Mouse (Mus musculus) layer of hippocampus, adult 2 months (tissue): Measurements from ENCODE around the gene Kcnk4. TPM values are rescaled to one million over a fixed set of nuclear protein-coding genes. Genes with fewer than 3 reads are reported as not detected.
"Not testable (repeated sequence)": the region's sequence is repeated elsewhere in the genome, so short reads cannot be mapped to it uniquely, and the experiment has no call there.

ENCODE experiments used
- DNase-seq, 2 experiments: peaks; one replicate each; pipeline ENCODE4 v3.0.0; 2022; ENCODE audit warnings: low spot score in 2 of 2
- H3K27ac ChIP-seq: fragments of 200-600 bp; 2 replicates; pipeline ENCODE4 v1.8.1; 2022
- H3K4me3 ChIP-seq: fragments of 200-600 bp; 2 replicates; pipeline ENCODE4 v1.8.1; 2022; ENCODE audit warnings: mild to moderate bottlenecking
- CTCF ChIP-seq: fragments of 200-600 bp; conservative IDR thresholded peaks from 2 replicates; pipeline ENCODE4 v1.8.1; 2022; ENCODE audit warnings: antibody characterized with exemption, mild to moderate bottlenecking, moderate library complexity
- total RNA-seq, 2 experiments: library from RNA; stranded (reverse); gene quantifications; 2 replicates each; pipeline ENCODE4 v1.2.3; 2021

The Kcnk4 gene
- total RNA-seq, 2 experiments from 2014 or later, result 15.3 to 18.2 TPM

DNA sequence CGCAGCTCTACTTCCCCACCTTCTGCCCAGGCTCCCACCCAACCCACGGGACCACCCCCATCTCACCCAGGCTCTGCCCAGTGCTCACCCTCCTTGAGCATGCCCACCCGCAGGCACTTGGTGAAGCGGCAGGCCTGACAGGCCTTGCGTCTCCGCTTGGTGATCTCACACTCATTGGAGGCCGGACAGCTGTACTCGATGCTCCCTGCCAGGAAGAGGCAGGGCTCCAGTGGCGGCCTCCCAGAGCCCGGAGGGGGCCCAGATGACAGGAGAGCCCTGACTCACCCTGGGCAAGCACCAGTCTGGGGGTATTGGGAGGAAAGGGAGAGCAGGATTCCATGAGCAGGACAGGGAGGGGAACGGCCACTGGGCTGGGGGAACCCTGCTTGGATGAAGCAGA lies 20.3 kb downstream of the Kcnk4 start:
- DNase-seq, result no peak
- Histone ChIP-seq H3K4me3 (no peak overlapping the region), H3K27ac (no peak overlapping the region)
- TF ChIP-seq CTCF, result no peak

DNA sequence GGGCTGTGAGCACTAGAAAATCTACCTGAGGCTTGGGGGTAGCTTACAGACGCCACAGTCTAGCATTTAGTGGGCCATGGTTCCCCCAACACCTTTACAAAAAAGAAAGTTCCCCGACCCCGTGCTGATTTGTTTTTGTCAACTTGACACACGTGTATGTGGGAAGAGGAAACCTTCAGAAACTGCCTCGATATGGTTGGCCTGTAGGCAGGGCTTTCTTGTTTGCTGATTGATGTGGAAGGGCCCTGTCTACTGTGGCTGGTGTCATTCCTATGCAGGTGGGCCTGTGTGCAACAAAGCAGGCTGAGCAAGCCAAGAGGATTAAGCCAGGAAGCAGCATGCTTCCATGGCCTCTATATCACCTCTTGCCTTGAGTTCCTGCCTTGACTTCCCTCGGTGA lies 21.3 kb downstream of the Kcnk4 start:
- DNase-seq, result no peak
- TF ChIP-seq CTCF, result no peak
- H3K27ac ChIP-seq, result no peak overlapping the region
- H3K4me3 ChIP-seq, result no peak overlapping the region

DNA sequence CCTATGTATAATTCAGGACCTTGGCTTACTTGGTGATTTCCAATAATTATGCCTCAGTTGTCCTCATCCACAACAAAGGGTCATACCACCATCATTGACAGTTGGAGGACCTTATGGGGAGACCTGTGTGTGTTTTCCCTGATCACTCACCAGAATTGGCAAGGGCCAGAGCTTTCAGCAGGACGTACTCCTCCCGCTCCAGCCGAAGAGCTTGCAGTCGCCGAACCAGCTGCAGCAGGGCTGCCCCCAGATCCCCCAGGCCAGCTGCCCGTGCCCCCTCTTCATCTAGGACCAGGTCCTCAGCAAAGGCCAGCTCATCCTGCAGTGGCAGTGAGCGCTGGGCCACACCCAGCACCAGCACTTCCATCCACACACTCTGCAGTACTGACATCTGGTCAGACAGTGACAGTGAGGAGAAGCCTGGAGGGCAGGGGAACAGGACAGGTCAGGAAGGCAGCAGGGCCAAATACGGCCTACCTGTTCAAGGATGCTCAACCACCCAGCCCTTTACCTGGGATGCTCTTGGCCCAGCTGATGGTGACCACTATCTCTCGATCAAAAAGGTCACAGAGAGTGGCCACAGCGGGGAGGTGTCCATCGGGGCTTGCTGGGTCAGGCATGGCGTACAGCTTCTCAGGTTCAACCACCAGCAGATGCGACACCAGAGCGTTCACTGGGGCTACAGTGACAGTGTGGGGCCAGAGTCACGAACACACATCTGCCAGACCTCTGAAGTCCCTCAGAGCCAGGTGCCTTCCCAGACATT lies 21.9 kb downstream of the Kcnk4 start:
- TF ChIP-seq CTCF, result no peak
- Histone ChIP-seq H3K27ac (peak overlapping the region; percentile 59; the same call in 1 of the 2 replicates), H3K4me3 (no peak overlapping the region)
- DNase-seq, result no peak

DNA sequence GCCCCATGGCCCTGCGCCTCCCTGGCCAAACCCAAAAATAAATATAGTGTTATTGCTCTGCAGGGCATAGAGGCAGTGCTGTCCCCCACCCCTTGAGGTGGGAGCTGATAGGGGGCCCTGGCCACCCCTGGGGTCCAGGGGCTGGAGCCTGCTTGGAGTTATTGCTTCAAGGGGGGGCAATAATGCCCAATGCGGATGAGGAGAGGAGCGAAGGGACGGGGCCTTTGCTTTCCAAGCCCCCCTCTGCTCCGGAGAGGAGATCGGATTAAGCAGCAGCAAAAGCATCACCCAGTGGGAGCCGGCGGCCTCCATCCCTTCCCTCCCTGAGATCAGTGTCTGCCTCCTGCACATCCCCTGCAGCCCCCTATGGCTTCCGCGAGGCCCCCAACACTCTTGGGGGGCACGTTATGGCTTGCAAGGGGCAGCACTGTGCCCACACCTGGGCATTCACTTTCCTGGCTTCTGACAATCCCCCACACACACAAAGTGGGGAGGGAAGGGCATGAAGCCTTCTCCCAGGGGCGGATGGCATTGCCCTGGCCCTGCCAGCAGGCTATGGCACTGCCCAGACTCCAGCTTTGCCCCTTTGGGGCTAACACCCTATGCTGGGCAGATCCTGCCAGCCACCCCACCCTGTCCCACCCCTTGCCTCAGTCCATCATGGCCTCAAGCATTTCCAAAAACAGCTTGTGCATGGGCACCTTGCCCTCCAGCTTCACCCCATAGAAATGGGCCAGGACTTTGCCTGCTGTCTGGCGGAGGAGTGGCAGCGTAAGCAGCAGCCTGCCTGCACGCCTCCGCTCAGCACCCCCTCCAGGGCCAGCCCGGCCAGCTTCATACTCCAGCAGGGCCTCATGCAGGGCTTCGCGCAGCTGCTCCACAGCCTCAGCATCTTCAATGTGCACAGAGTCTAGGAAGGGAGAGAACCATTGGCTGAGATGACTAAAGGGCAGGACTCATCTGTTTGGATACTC lies 22.9 kb downstream of the Kcnk4 start:
- peak overlapping the region; percentile 19; the same call in 1 of the 2 replicates for H3K4me3 ChIP-seq
- H3K27ac ChIP-seq, result peak overlapping the region; percentile 59; the same call in 1 of the 2 replicates
- DNase-seq, result no peak
- no peak for TF ChIP-seq CTCF

DNA sequence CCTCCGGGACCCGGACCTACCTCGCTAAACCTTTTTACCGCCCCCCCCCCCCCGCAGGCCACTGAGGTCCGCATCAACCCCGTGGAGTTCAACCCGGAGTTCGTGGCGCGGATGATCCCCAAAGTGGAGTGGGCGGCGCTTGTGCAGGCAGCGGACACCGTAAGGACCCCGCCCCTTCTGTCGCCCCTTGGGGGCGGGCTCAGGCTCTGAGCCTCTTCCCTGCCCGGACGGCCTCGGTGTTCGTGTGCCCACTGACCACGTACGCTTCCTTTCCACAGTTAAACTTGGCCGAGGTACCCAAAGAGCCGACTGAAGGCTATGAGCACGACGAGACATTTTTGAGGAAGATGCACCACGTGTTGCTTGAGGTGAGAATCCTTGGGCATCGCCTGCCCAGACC lies 24.0 kb downstream of the Kcnk4 start:
- Histone ChIP-seq H3K27ac (peak overlapping the region; percentile 99), H3K4me3 (peak overlapping the region; percentile 71)
- DNase-seq, result not testable (repeated sequence)

DNA sequence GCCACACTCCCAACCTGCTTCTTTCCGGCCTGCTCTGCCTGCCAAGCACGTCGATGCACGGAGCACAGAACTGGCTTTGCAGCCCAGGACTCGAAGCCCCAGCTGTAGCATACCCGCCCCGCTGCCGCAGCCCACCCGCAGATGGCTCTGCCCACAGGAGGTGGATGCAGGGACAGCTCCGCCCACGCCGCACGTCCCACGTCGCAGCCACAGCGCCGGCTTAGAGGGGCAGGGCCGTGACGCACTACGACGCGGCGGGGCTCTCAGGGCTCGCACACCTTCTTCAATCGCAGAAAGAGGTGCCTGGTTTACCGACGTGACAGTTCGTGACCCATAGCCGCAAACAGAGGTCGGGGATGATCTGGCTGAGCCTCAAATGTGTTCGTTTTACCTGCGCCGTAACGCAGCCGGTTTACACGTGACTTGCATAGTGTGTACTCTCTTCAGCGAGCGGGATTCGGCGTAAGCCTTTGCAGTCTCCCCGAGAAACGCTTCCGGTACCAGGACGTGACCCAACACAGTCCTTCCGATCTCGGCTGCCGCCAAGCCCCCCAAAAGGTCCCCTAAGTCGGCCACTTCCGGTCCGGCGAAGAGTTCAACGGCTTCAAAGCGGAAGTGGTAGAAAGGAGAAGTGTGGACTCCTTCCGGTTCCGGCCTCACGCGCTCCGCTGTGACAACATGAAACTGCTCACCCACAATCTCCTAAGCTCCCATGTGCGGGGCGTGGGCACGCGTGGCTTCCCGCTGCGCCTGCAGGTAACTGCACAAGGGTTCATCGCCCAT lies 24.6 kb downstream of the Kcnk4 start, which contains the start of the genes Trmt112 and Prdx5:
Gene Trmt112 (plus strand): TSS at position 192 of the 783 bp plus-strand sequence.
Gene Prdx5 (minus strand): TSS at position 600 of the 783 bp plus-strand sequence.
- TF ChIP-seq CTCF, result 0 out of 2 replicates have a peak, but pooled peaks have one; percentile 13
- peak; percentile 90 to 95 for DNase-seq
- peak within 1 kb of the TSS; percentile 71 for H3K4me3 ChIP-seq
- peak within 1 kb of the TSS; percentile 99 for H3K27ac ChIP-seq

DNA sequence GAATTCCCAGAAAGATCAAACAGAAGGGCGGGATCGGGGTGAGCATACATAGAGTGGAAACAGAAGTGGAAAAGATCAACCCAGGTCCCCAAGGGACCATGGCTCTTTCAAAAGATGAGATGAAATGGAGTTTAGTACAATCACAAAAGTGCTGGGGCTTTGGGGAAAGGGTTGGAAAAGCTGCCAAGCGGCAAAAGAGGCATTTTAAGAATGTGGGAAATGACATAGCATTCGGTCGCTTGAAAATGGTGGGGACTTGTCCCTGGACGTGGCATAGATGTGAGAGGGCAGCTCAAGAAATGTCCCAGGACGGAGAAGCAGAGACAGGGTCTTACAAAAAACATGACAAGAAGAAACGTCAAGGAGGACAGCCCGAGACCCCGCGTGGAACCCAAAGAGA lies 25.3 kb downstream of the Kcnk4 start:
- no peak for DNase-seq
- peak overlapping the region; percentile 99 for H3K27ac ChIP-seq
- H3K4me3 ChIP-seq, result peak overlapping the region; percentile 71
- no peak for TF ChIP-seq CTCF

DNA sequence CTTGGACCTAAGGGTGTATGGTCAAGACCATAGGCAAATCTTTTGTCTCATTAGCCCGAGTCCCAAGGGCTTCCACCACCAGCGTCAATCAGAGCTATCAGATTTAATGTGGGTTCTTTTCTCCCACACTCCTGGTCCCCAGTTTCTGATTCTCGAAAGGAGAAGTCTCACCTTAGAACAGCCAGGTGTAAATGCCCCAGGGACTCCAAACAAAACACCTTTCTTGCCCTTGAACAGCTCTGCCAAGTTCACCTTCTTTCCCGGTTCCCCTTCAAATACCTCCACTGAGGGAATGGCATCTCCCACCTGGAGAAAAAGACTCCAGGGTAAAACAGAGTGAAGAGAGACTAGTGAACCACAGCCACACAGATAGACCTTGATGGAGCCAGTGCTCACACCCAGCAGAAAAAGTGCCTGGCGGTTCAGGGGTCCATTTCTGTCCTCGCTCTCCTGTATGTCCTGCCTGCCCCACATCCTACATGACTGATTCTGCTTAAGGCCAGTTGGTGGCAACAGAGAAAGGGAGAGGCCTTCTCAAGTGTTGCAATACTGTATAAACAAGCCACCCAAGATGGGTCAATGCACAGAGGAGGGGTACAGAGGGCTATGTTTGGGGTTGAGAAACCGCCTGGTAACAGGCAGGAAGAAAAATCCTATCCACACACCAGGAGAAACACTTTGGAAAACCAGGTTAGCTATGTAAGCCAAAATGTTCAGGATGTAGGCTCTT lies 26.3 kb downstream of the Kcnk4 start:
- no peak for DNase-seq
- TF ChIP-seq CTCF, result no peak
- peak overlapping the region; percentile 71 for H3K4me3 ChIP-seq
- H3K27ac ChIP-seq, result peak overlapping the region; percentile 99; the same call in 1 of the 2 replicates

DNA sequence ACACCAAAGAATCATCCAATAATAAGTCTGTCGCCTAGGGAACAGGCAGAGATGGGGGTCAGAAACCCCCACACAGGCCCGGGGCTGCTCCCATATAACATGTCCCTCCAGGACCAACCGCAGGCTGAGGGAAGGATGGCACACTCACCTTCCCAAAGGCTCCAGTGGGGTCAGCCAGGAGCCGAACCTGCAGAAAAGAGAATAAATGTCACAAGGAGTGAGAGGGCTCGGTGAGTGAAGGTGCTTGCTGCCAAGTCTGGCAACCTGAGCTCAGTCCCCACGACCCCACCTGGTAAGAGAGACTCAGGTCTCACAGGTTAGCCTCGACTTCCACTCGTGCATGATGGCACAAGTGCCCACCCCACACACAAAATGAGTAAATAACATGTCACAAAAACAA lies 27.2 kb downstream of the Kcnk4 start:
- TF ChIP-seq CTCF, result no peak
- peak overlapping the region; percentile 71; the same call in 1 of the 2 replicates for H3K4me3 ChIP-seq
- peak overlapping the region; percentile 41; the same call in 1 of the 2 replicates for H3K27ac ChIP-seq
- DNase-seq, result no peak

DNA sequence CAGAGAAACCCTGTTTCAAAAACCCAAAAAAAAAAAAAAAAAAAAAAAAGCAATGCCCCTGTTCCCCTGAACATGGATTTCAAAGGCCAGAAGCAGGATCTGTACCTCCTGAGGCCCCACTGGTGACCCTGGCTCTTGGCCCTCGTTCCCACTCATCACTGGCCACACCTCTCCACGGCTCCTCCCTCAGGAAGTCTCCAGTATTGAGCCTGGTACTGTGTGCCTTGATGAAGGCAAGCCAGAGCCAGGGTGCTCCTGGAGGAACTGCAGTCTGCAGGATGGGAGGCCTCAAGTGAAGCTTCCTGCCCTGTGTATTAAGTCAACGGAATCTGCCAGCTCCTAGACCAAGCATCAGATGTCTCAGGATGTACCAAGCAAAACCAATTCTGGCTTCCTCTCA lies 28.1 kb downstream of the Kcnk4 start:
- peak; percentile 28; the same call in 1 of the 2 replicates for TF ChIP-seq CTCF
- Histone ChIP-seq H3K27ac (peak overlapping the region; percentile 41; the same call in 1 of the 2 replicates), H3K4me3 (no peak overlapping the region)
- DNase-seq, result no peak

DNA sequence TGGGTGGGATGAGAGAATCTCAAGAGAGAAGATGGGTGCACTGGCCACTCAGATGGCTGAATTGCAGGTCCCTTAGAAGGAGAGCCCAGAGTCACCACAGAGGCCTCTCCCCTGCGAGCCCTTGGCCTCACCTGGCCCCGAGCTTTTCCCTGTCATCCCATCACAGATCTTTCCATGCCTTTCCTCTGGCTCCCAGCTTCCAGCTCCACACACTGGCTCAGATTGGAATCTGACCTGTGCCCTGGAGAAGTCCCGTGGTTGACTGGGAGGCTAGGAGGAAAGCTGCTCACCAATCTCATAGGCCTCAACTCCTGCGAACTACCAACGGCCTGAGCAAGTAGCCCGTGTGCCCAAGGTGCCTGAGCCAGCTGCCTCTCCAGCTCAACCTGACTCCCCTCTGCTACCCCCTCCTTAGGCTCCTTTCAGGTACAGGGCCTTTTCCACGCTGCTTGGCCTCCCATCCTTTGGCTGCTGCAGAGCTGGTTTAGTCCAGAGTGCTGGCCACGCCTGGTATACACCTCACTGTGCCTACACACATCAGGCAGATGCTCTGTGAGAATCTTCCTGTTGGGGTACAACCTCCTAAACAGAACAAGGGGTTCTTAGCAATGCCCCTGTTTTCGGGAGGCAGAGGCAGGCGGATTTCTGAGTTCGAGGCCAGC lies 28.7 kb downstream of the Kcnk4 start:
- TF ChIP-seq CTCF, result no peak
- H3K27ac ChIP-seq, result no peak overlapping the region
- H3K4me3 ChIP-seq, result no peak overlapping the region
- DNase-seq, result no peak
